Mouse (Mus musculus) limb, embryonic 11.5 days (tissue): ENCODE measurements around the gene Hnrnpl. TPM values are rescaled to one million over a fixed set of nuclear protein-coding genes. Genes with fewer than 3 reads are reported as not detected.
A peak's percentile ranks its signal among the peaks of the same experiment; 100 is the strongest.

Source experiments
- ATAC-seq: fragments of 200-750 bp; cut with Nextera tagmentation; 2 replicates; pipeline ENCODE4 v1.8.0; 2017; ENCODE audit warnings: low read depth; ENCODE audit not compliant: insufficient number of reproducible peaks, low FRiP score, low TSS enrichment
- DNase-seq: peaks from one replicate; pipeline ENCODE4 v3.0.0-alpha.2; 2015; ENCODE audit warnings: low spot score
- H3K27ac ChIP-seq: fragments of 300-500 bp; sonication (generic); replicated peaks from 2 replicates; pipeline ENCODE4 v1.5.1; 2014; ENCODE audit warnings: low read depth, mild to moderate bottlenecking, low read length
- H3K27me3 ChIP-seq: fragments of 300-500 bp; sonication (generic); 2 replicates; pipeline ENCODE4 v1.6.1; 2014; ENCODE audit warnings: mild to moderate bottlenecking, low read length, mixed read lengths; ENCODE audit not compliant: control insufficient read depth, insufficient read depth
- H3K36me3 ChIP-seq: fragments of 300-500 bp; sonication (generic); 2 replicates; pipeline ENCODE4 v1.6.1; 2014; ENCODE audit warnings: mild to moderate bottlenecking, low read length, moderate library complexity, mixed read lengths; ENCODE audit not compliant: control insufficient read depth, insufficient read depth
- H3K4me1 ChIP-seq: fragments of 300-500 bp; sonication (generic); 2 replicates; pipeline ENCODE4 v1.6.1; 2014; ENCODE audit warnings: low read length, mixed read lengths; ENCODE audit not compliant: control insufficient read depth, insufficient read depth
- H3K4me2 ChIP-seq: fragments of 300-500 bp; sonication (generic); 2 replicates; pipeline ENCODE4 v1.6.1; 2014; ENCODE audit warnings: low read depth, mild to moderate bottlenecking, moderate library complexity; ENCODE audit not compliant: severe bottlenecking
- H3K4me3 ChIP-seq: fragments of 300-500 bp; sonication (generic); 2 replicates; pipeline ENCODE4 v1.5.1; 2014; ENCODE audit warnings: low read depth, low read length
- H3K9ac ChIP-seq: fragments of 300-500 bp; sonication (generic); 2 replicates; pipeline ENCODE4 v1.6.1; 2014; ENCODE audit warnings: mild to moderate bottlenecking, low read length
- H3K9me3 ChIP-seq: fragments of 300-500 bp; sonication (generic); 2 replicates; pipeline ENCODE4 v1.6.1; 2016; ENCODE audit warnings: low read length; ENCODE audit not compliant: control insufficient read depth
- WGBS: fragments of 180-500 bp; shearing (Covaris S2); extraction: QIAGEN DNeasy Blood & Tissue Kit; methylation state at CpG from one replicate; pipeline ENCODE4 v1.1.7; 2014; 5-methylcytosine and 5-hydroxymethylcytosine counted together
- polyA plus RNA-seq: library from polyadenylated mRNA; unstranded; fragments of >200 nt; fragmentation: Nextera tagmentation; extraction: Ambion mirVana; gene quantifications from 2 replicates; pipeline ENCODE4 v1.2.1, GENCODE M21; 2014

The Hnrnpl gene
- polyA plus RNA-seq, 1 experiment from 2014 or later: 362 TPM

DNA sequence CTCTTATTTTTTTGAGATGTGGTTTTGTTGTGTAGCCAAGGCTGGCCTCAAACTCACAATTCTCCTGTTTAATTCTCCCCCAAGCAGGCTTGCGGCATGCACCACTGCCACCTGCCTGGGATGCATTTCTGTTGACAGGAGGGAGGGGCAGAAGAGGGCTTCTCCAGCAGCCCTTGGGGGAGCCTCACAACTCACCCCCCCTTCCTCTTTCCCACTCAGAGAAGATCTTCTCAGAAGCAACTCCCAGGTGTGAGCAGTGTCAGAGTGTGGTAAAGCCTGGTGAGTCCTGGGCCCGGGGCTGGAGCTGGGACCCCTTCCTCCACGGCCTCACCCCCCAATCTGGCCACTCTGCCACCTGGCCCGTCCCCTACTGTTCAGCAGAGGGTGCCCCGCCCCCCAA lies 23.2 kb upstream of the Hnrnpl start:
- H3K9me3 ChIP-seq: no peaks in the 10 kb centered on the region
- DNase-seq (no peak), ATAC-seq (no peak)
- H3K4me2 ChIP-seq: no peak overlapping the region
- 63% methylated on average over 5 of the region's 5 CpGs for WGBS
- no peak overlapping the region for H3K9ac ChIP-seq
- H3K36me3 ChIP-seq: no peaks in the 10 kb centered on the region; the same call in none of the 2 replicates
- no peak overlapping the region for H3K27ac ChIP-seq
- H3K4me1 ChIP-seq: peaks cover 17% of the 10 kb centered on the region
- no peaks in the 10 kb centered on the region for H3K27me3 ChIP-seq
- no peak overlapping the region for H3K4me3 ChIP-seq

- Histone ChIP-seq H3K4me1 (peaks cover 18% of the 10 kb centered on the region), H3K4me2 (no peak overlapping the region), H3K27ac (no peak overlapping the region), H3K9ac (no peak overlapping the region), H3K4me3 (no peak overlapping the region), H3K9me3 (no peaks in the 10 kb centered on the region), H3K27me3 (no peaks in the 10 kb centered on the region), H3K36me3 (no peaks in the 10 kb centered on the region; the same call in none of the 2 replicates)
- WGBS: 92% methylated on average over 9 of the region's 9 CpGs
- ATAC-seq: no peak
- no peak for DNase-seq
Measured at GRCm38 (mm10) chr7:28787884-28788283, 20.5 kb upstream of the Hnrnpl start.

DNA sequence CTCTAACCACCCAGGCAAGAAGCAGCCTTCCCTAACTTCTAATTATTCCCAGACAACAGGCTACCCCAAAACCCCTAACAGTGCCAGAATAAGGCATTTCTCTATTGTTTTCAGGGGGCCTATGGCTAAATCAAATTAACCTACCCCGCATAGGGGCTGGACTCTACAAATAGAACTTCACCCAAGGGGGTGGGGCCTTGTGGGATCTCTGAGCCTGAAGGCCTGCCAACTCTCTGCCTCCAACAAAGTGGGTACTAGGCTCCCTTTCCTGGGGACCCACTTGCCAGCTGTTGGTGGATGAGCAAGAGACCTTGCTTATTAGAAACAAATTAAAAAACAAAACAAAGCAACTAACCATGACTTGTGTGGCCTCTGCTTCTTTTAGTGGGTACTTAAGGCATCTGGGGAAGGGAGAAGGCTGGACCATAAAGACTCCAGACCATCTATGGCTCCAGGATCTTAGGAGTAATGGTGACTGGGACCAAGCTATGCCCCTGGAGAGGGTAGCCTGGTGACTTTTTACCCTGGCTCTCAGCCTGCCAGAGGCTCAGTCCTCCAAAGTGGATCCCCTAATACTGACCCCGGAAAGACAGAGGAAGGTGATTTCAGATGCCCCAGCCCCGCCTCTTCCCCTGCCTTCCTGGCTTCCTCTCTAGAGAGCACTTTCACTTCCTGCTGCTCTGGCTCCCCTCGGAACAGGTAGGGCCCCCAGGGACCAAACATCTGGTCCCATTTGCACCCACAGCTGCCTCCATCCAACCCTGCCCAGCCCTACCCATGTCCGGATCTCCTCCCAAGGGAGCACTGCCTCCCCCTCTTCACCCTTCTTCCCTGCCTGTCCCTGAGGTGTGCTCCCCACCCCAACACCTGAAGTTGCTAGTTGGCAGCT lies 19.8 kb upstream of the Hnrnpl start, which contains the start of gene Rinl:
Gene Rinl, plus strand, starts transcription at position 663 of the 889 bp plus-strand sequence.
- no peak for ATAC-seq
- Histone ChIP-seq H3K27me3 (no peaks in the 10 kb centered on the region), H3K9ac (no peak within 1 kb of the TSS), H3K4me3 (no peak within 1 kb of the TSS), H3K36me3 (no peaks in the 10 kb centered on the region; the same call in none of the 2 replicates), H3K4me1 (peaks cover 18% of the 10 kb centered on the region), H3K4me2 (no peak within 1 kb of the TSS), H3K9me3 (no peaks in the 10 kb centered on the region), H3K27ac (peak within 1 kb of the TSS; percentile 33; the same call in 1 of the 2 replicates)
- WGBS: 51% methylated on average over 5 of the region's 5 CpGs
- no peak for DNase-seq

- Histone ChIP-seq H3K9ac (no peak overlapping the region), H3K27me3 (no peaks in the 10 kb centered on the region), H3K4me1 (peaks cover 18% of the 10 kb centered on the region), H3K9me3 (no peaks in the 10 kb centered on the region), H3K36me3 (no peaks in the 10 kb centered on the region; the same call in none of the 2 replicates), H3K27ac (peak overlapping the region; percentile 33; the same call in 1 of the 2 replicates), H3K4me2 (no peak overlapping the region), H3K4me3 (no peak overlapping the region)
- ATAC-seq: no peak
- no peak for DNase-seq
- 71% methylated on average over 3 of the region's 3 CpGs for WGBS
Measured at GRCm38 (mm10) chr7:28789235-28789634, 19.1 kb upstream of the Hnrnpl start.

GRCm38 (mm10) chr7:28790066-28790806 lies 18.1 kb upstream of the Hnrnpl start:
- no peaks in the 10 kb centered on the region for H3K27me3 ChIP-seq
- ATAC-seq (no peak), DNase-seq (no peak)
- H3K36me3 ChIP-seq: no peaks in the 10 kb centered on the region; the same call in none of the 2 replicates
- H3K9ac ChIP-seq: no peak overlapping the region
- H3K9me3 ChIP-seq: no peaks in the 10 kb centered on the region
- H3K4me2 ChIP-seq: no peak overlapping the region
- 0 out of 2 replicates have a peak overlapping the region, but pooled peaks have one; percentile 15 for H3K27ac ChIP-seq
- peaks cover 18% of the 10 kb centered on the region for H3K4me1 ChIP-seq
- no peak overlapping the region for H3K4me3 ChIP-seq
- WGBS: 54% methylated on average over 8 of the region's 8 CpGs

- no peak for DNase-seq
- ATAC-seq: no peak
- H3K27me3 ChIP-seq: no peaks in the 10 kb centered on the region
- H3K36me3 ChIP-seq: no peaks in the 10 kb centered on the region; the same call in 1 of the 2 replicates
- no peak overlapping the region for H3K4me3 ChIP-seq
- H3K9ac ChIP-seq: no peak overlapping the region
- H3K27ac ChIP-seq: no peak overlapping the region
- no peaks in the 10 kb centered on the region for H3K9me3 ChIP-seq
- H3K4me2 ChIP-seq: no peak overlapping the region
- H3K4me1 ChIP-seq: peaks cover 18% of the 10 kb centered on the region
Measured at GRCm38 (mm10) chr7:28791706-28792105, 16.6 kb upstream of the Hnrnpl start.

DNA sequence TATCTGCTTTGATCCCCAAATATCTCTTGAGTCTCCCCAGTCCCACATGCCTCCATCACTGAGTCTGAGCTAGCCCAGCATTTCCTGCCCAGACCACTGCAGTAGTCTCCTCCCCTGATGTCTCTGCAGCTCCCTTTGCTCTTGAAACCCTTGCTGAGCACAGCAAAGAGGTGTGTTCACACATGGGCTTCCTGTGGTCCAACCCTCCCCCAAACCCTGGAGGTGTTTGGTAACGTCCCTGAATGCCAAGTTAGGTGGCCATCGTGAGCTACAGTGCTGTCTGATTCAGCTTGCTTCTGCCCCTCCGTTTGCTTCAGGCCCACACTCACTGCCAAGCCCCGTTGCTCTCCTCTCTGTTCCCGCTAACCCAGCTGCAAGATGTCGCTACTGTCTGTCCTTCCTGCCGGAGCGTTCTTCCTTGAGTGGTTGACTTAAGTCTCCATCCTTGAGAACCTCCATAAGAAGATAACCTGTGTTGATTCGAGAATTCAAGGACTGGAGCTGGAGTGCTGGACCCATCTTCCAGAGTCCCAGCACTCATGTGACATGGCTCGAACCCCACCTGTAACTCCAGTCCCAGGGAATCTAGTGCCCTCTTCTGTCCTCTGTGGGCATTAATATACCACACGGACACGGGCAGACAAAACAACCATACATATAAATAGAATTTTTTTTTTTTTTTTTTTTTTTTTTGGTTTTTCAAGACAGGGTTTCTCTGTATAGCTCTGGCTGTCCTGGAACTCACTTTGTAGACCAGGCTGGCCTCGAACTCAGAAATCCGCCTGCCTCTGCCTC lies 15.8 kb upstream of the Hnrnpl start:
- WGBS: 78% methylated on average over 12 of the region's 14 CpGs
- Histone ChIP-seq H3K4me3 (no peak overlapping the region), H3K27ac (no peak overlapping the region), H3K4me2 (no peak overlapping the region), H3K9ac (no peak overlapping the region), H3K9me3 (no peaks in the 10 kb centered on the region), H3K36me3 (no peaks in the 10 kb centered on the region), H3K27me3 (no peaks in the 10 kb centered on the region), H3K4me1 (peaks cover 20% of the 10 kb centered on the region)
- no peak for ATAC-seq
- DNase-seq: no peak

- Histone ChIP-seq H3K4me1 (peaks cover 16% of the 10 kb centered on the region), H3K4me2 (no peak overlapping the region), H3K4me3 (no peak overlapping the region), H3K27ac (no peak overlapping the region), H3K27me3 (no peaks in the 10 kb centered on the region), H3K36me3 (no peaks in the 10 kb centered on the region), H3K9me3 (no peaks in the 10 kb centered on the region), H3K9ac (no peak overlapping the region)
- ATAC-seq (no peak), DNase-seq (no peak)
- WGBS: 35% methylated on average over 2 of the region's 2 CpGs
Measured at GRCm38 (mm10) chr7:28793834-28794233, 14.5 kb upstream of the Hnrnpl start.
